Mouse (Mus musculus): ENCODE measurements around the gene Gm47791. TPM values are rescaled to one million over a fixed set of nuclear protein-coding genes. Genes with fewer than 3 reads are reported as not detected.

The Gm47791 gene
- polyA plus RNA-seq, 1 experiment from 2014 or later, result not detected

- Histone ChIP-seq H3K27ac (ENCODE audit: low read length) (no peak overlapping the region), H3K4me2 (ENCODE audit: low read depth, low read length) (no peak overlapping the region), H3K9me3 (ENCODE audit: control insufficient read depth, low read length) (no peaks in the 10 kb centered on the region), H3K9ac (ENCODE audit: low read length) (no peak overlapping the region), H3K4me3 (ENCODE audit: low read length) (no peak overlapping the region), H3K36me3 (ENCODE audit: control insufficient read depth, insufficient read depth, low read length) (no peaks in the 10 kb centered on the region), H3K4me1 (replicated peaks; ENCODE audit: control insufficient read depth, insufficient read depth, low read length) (no peaks in the 10 kb centered on the region), H3K27me3 (ENCODE audit: control insufficient read depth, insufficient read depth, low read depth, low read length) (no peaks in the 10 kb centered on the region)
- 73% methylated on average over 3 of the region's 3 CpGs for WGBS
- ATAC-seq (ENCODE audit: low read depth), result no peak
Measured at GRCm38 (mm10) chr1:82793110-82793509, 22.1 kb upstream of the Gm47791 start.

- no peak overlapping the region for H3K27ac ChIP-seq (ENCODE audit: low read length)
- WGBS, result 90% methylated on average over 6 of the region's 6 CpGs
- H3K9me3 ChIP-seq (ENCODE audit: control insufficient read depth, low read length), result no peaks in the 10 kb centered on the region
- peaks cover 2% of the 10 kb centered on the region; the same call in 1 of the 2 replicates for H3K4me1 ChIP-seq (replicated peaks; ENCODE audit: control insufficient read depth, insufficient read depth, low read length)
- no peak overlapping the region for H3K9ac ChIP-seq (ENCODE audit: low read length)
- H3K27me3 ChIP-seq (ENCODE audit: control insufficient read depth, insufficient read depth, low read depth, low read length), result no peaks in the 10 kb centered on the region
- H3K4me3 ChIP-seq (ENCODE audit: low read length), result no peak overlapping the region
- no peak for ATAC-seq (ENCODE audit: low read depth)
- H3K4me2 ChIP-seq (ENCODE audit: low read depth, low read length), result no peak overlapping the region
- H3K36me3 ChIP-seq (ENCODE audit: control insufficient read depth, insufficient read depth, low read length), result no peaks in the 10 kb centered on the region
Measured at GRCm38 (mm10) chr1:82792238-82792637, 21.2 kb upstream of the Gm47791 start.

- H3K9ac ChIP-seq (ENCODE audit: low read length), result no peak overlapping the region
- H3K4me1 ChIP-seq (replicated peaks; ENCODE audit: control insufficient read depth, insufficient read depth, low read length), result peaks cover 2% of the 10 kb centered on the region; the same call in 1 of the 2 replicates
- H3K9me3 ChIP-seq (ENCODE audit: control insufficient read depth, low read length), result no peaks in the 10 kb centered on the region
- ATAC-seq (ENCODE audit: low read depth), result no peak
- H3K36me3 ChIP-seq (ENCODE audit: control insufficient read depth, insufficient read depth, low read length), result no peaks in the 10 kb centered on the region
- no peak overlapping the region for H3K4me2 ChIP-seq (ENCODE audit: low read depth, low read length)
- H3K4me3 ChIP-seq (ENCODE audit: low read length), result no peak overlapping the region
- no peak overlapping the region for H3K27ac ChIP-seq (ENCODE audit: low read length)
- H3K27me3 ChIP-seq (ENCODE audit: control insufficient read depth, insufficient read depth, low read depth, low read length), result no peaks in the 10 kb centered on the region
- 73% methylated on average over 11 of the region's 11 CpGs for WGBS
Measured at GRCm38 (mm10) chr1:82791105-82791504, 20.1 kb upstream of the Gm47791 start.

DNA sequence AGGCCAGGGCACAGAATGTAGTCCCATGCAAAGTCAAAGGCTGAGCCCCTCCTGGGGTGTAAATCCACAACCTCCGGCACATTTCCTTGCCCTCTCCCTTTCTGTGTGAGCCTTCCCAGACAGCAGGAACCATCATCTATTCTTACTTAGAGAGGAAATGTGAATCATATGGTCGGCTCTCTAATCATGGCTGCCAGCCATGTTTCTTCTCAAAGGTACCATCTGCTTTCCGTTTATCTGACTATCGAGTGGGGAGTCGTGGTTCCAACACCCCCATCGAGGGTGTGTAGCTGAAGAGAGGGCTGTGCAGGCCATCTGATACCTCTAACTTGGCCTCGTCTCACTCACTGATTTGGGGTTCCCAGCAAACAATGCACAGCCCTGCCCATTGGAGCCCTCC, 17.0 kb upstream of the Gm47791 start:
- H3K4me2 ChIP-seq (ENCODE audit: low read depth, low read length), result no peak overlapping the region
- H3K27ac ChIP-seq (ENCODE audit: low read length), result no peak overlapping the region
- H3K9me3 ChIP-seq (ENCODE audit: control insufficient read depth, low read length), result no peaks in the 10 kb centered on the region
- H3K4me3 ChIP-seq (ENCODE audit: low read length), result no peak overlapping the region
- no peak for ATAC-seq (ENCODE audit: low read depth)
- peaks cover 2% of the 10 kb centered on the region for H3K4me1 ChIP-seq (replicated peaks; ENCODE audit: control insufficient read depth, insufficient read depth, low read length)
- no peaks in the 10 kb centered on the region for H3K36me3 ChIP-seq (ENCODE audit: control insufficient read depth, insufficient read depth, low read length)
- H3K27me3 ChIP-seq (ENCODE audit: control insufficient read depth, insufficient read depth, low read depth, low read length), result no peaks in the 10 kb centered on the region
- 59% methylated on average over 7 of the region's 7 CpGs for WGBS
- H3K9ac ChIP-seq (ENCODE audit: low read length), result no peak overlapping the region

DNA sequence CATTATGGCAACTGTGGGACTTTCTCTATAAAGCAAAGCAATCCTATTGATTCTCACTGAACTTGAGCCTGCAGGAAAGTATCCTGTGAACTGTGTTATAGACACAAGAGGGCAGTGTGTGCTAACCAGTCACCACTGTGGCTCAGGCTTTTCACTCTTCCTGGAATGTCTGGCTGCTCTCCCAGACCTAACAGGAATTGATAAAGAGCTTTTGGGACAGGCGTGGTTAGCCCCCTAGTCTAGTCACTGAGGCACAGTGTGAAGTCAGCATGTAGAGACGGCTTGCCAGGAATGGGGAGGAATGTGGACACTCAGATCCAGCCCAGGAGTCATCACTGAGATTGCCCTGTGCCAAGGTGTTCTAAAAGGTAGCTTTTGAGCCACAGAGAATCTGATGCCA, 16.4 kb upstream of the Gm47791 start:
- Histone ChIP-seq H3K4me2 (ENCODE audit: low read depth, low read length) (no peak overlapping the region), H3K4me3 (ENCODE audit: low read length) (no peak overlapping the region), H3K36me3 (ENCODE audit: control insufficient read depth, insufficient read depth, low read length) (no peaks in the 10 kb centered on the region), H3K27me3 (ENCODE audit: control insufficient read depth, insufficient read depth, low read depth, low read length) (no peaks in the 10 kb centered on the region), H3K27ac (ENCODE audit: low read length) (no peak overlapping the region), H3K9me3 (ENCODE audit: control insufficient read depth, low read length) (no peaks in the 10 kb centered on the region), H3K4me1 (replicated peaks; ENCODE audit: control insufficient read depth, insufficient read depth, low read length) (peaks cover 2% of the 10 kb centered on the region), H3K9ac (ENCODE audit: low read length) (no peak overlapping the region)
- whole genome bisulfite sequencing, result 0% methylated on average over 2 of the region's 2 CpGs
- peak; percentile 95 for ATAC-seq (ENCODE audit: low read depth)

GRCm38 (mm10) chr1:82785546-82785945, 14.5 kb upstream of the Gm47791 start:
- WGBS, result 50% methylated on average over 6 of the region's 6 CpGs
- Histone ChIP-seq H3K4me3 (ENCODE audit: low read length) (no peak overlapping the region), H3K4me1 (replicated peaks; ENCODE audit: control insufficient read depth, insufficient read depth, low read length) (peaks cover 2% of the 10 kb centered on the region), H3K27ac (ENCODE audit: low read length) (no peak overlapping the region), H3K36me3 (ENCODE audit: control insufficient read depth, insufficient read depth, low read length) (no peaks in the 10 kb centered on the region), H3K9ac (ENCODE audit: low read length) (no peak overlapping the region), H3K27me3 (ENCODE audit: control insufficient read depth, insufficient read depth, low read depth, low read length) (no peaks in the 10 kb centered on the region), H3K4me2 (ENCODE audit: low read depth, low read length) (no peak overlapping the region), H3K9me3 (ENCODE audit: control insufficient read depth, low read length) (no peaks in the 10 kb centered on the region)
- no peak for ATAC-seq (ENCODE audit: low read depth)

DNA sequence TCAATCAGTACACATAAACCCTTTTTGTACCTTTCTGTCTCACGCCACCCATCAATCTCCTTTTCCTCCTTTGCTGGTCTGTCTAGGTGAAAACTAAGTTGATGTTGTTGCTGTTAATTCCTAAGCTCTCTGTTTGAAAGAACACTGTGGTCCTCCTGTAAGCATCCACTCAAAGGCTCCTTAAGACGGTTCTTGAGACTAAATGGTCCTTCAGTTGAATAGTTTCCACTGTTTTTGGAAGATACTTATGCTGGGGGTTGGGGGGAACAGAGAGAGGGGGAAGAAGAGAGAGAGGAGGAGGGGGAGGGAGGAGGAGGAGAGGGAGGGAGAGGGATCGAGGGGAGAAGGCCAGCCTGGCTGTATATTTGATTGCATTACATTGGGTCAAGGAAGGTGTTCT, 12.5 kb upstream of the Gm47791 start:
- H3K4me3 ChIP-seq (ENCODE audit: low read length), result no peak overlapping the region
- H3K27ac ChIP-seq (ENCODE audit: low read length), result no peak overlapping the region
- WGBS, result 54% methylated on average over 3 of the region's 3 CpGs
- no peak overlapping the region for H3K4me2 ChIP-seq (ENCODE audit: low read depth, low read length)
- H3K9ac ChIP-seq (ENCODE audit: low read length), result no peak overlapping the region
- H3K9me3 ChIP-seq (ENCODE audit: control insufficient read depth, low read length), result no peaks in the 10 kb centered on the region
- no peaks in the 10 kb centered on the region for H3K36me3 ChIP-seq (ENCODE audit: control insufficient read depth, insufficient read depth, low read length)
- 0 out of 2 replicates have a peak, but pooled peaks have one; percentile 46 for ATAC-seq (ENCODE audit: low read depth)
- peaks cover 2% of the 10 kb centered on the region for H3K4me1 ChIP-seq (replicated peaks; ENCODE audit: control insufficient read depth, insufficient read depth, low read length)
- no peaks in the 10 kb centered on the region for H3K27me3 ChIP-seq (ENCODE audit: control insufficient read depth, insufficient read depth, low read depth, low read length)

GRCm38 (mm10) chr1:82779388-82779966, 8.4 kb upstream of the Gm47791 start:
- Histone ChIP-seq H3K27me3 (ENCODE audit: control insufficient read depth, insufficient read depth, low read depth, low read length) (no peaks in the 10 kb centered on the region), H3K9me3 (ENCODE audit: control insufficient read depth, low read length) (no peaks in the 10 kb centered on the region), H3K27ac (ENCODE audit: low read length) (no peak overlapping the region), H3K4me2 (ENCODE audit: low read depth, low read length) (no peak overlapping the region), H3K9ac (ENCODE audit: low read length) (no peak overlapping the region), H3K36me3 (ENCODE audit: control insufficient read depth, insufficient read depth, low read length) (no peaks in the 10 kb centered on the region), H3K4me3 (ENCODE audit: low read length) (no peak overlapping the region), H3K4me1 (replicated peaks; ENCODE audit: control insufficient read depth, insufficient read depth, low read length) (no peaks in the 10 kb centered on the region; the same call in 1 of the 2 replicates)
- WGBS, result 71% methylated on average over 6 of the region's 6 CpGs
- no peak for ATAC-seq (ENCODE audit: low read depth)

- no peaks in the 10 kb centered on the region for H3K27me3 ChIP-seq (ENCODE audit: control insufficient read depth, insufficient read depth, low read depth, low read length)
- no peaks in the 10 kb centered on the region for H3K4me1 ChIP-seq (replicated peaks; ENCODE audit: control insufficient read depth, insufficient read depth, low read length)
- WGBS, result 91% methylated on average over 4 of the region's 4 CpGs
- no peaks in the 10 kb centered on the region for H3K9me3 ChIP-seq (ENCODE audit: control insufficient read depth, low read length)
- no peak overlapping the region for H3K9ac ChIP-seq (ENCODE audit: low read length)
- ATAC-seq (ENCODE audit: low read depth), result no peak
- H3K4me2 ChIP-seq (ENCODE audit: low read depth, low read length), result no peak overlapping the region
- no peak overlapping the region for H3K27ac ChIP-seq (ENCODE audit: low read length)
- no peak overlapping the region for H3K4me3 ChIP-seq (ENCODE audit: low read length)
- no peaks in the 10 kb centered on the region for H3K36me3 ChIP-seq (ENCODE audit: control insufficient read depth, insufficient read depth, low read length)
Measured at GRCm38 (mm10) chr1:82775293-82775692, 4.2 kb upstream of the Gm47791 start.

GRCm38 (mm10) chr1:82773208-82773607, 2.2 kb upstream of the Gm47791 start:
- no peak for ATAC-seq (ENCODE audit: low read depth)
- no peaks in the 10 kb centered on the region for H3K27me3 ChIP-seq (ENCODE audit: control insufficient read depth, insufficient read depth, low read depth, low read length)

More at GRCm38 (mm10) chr1:82773208-82773607, 2.2 kb upstream of the Gm47791 start:
- Histone ChIP-seq H3K4me2 (ENCODE audit: low read depth, low read length) (no peak overlapping the region), H3K9ac (ENCODE audit: low read length) (no peak overlapping the region), H3K27ac (ENCODE audit: low read length) (no peak overlapping the region), H3K9me3 (ENCODE audit: control insufficient read depth, low read length) (no peaks in the 10 kb centered on the region), H3K36me3 (ENCODE audit: control insufficient read depth, insufficient read depth, low read length) (no peaks in the 10 kb centered on the region), H3K4me1 (replicated peaks; ENCODE audit: control insufficient read depth, insufficient read depth, low read length) (no peaks in the 10 kb centered on the region), H3K4me3 (ENCODE audit: low read length) (no peak overlapping the region)
- 74% methylated on average over 5 of the region's 5 CpGs for WGBS
